Mouse (Mus musculus) lung, postnatal 0 days (tissue): ENCODE measurements around the gene Bcr. TPM values are rescaled to one million over a fixed set of nuclear protein-coding genes. Genes with fewer than 3 reads are reported as not detected.

Source experiments
- ATAC-seq: fragments of 200-750 bp; cut with Nextera tagmentation; 2 replicates; pipeline ENCODE4 v1.8.0; 2017; ENCODE audit warnings: moderate library complexity
- DNase-seq: peaks from one replicate; pipeline ENCODE4 v3.0.0-alpha.2; 2016; ENCODE audit warnings: low spot score
- H3K27ac ChIP-seq: fragments of 300-500 bp; sonication (generic); 2 replicates; pipeline ENCODE4 v1.5.1; 2014; ENCODE audit warnings: antibody characterized with exemption, mild to moderate bottlenecking, low read length, mixed read lengths
- H3K27me3 ChIP-seq: fragments of 300-500 bp; sonication (generic); replicated peaks from 2 replicates; pipeline ENCODE4 v1.6.1; 2014; ENCODE audit warnings: low read length, mixed read lengths; ENCODE audit not compliant: insufficient read depth
- H3K36me3 ChIP-seq: fragments of 300-500 bp; sonication (generic); 2 replicates; pipeline ENCODE4 v1.6.1; 2014; ENCODE audit warnings: low read length, mixed read lengths; ENCODE audit not compliant: insufficient read depth
- H3K4me1 ChIP-seq: fragments of 300-500 bp; sonication (generic); 2 replicates; pipeline ENCODE4 v1.6.1; 2014; ENCODE audit warnings: antibody characterized with exemption, low read depth, low read length, mixed read lengths; ENCODE audit not compliant: insufficient read depth
- H3K4me2 ChIP-seq: fragments of 300-500 bp; sonication (generic); replicated peaks from 2 replicates; pipeline ENCODE4 v1.6.1; 2014; ENCODE audit warnings: low read depth, mild to moderate bottlenecking, low read length, moderate library complexity, mixed read lengths
- H3K4me3 ChIP-seq: fragments of 300-500 bp; sonication (generic); 2 replicates; pipeline ENCODE4 v1.5.1; 2014; ENCODE audit warnings: low read depth, low read length
- H3K9ac ChIP-seq: fragments of 300-500 bp; sonication (generic); replicated peaks from 2 replicates; pipeline ENCODE4 v1.6.1; 2014; ENCODE audit warnings: low read depth, mild to moderate bottlenecking
- H3K9me3 ChIP-seq: fragments of 300-500 bp; sonication (generic); 2 replicates; pipeline ENCODE4 v1.6.1; 2016; ENCODE audit warnings: low read length, mixed read lengths
- CTCF ChIP-seq: IDR thresholded peaks from 2 replicates; pipeline ENCODE4 v1.5.1; 2016; ENCODE audit warnings: antibody characterized with exemption, mild to moderate bottlenecking
- EP300 ChIP-seq: IDR thresholded peaks from 2 replicates; pipeline ENCODE4 v1.6.1; 2016; ENCODE audit warnings: antibody characterized with exemption, mild to moderate bottlenecking, control low read depth
- WGBS: fragments of 180-500 bp; shearing (Covaris S2); extraction: QIAGEN DNeasy Blood & Tissue Kit; methylation state at CpG from one replicate; pipeline ENCODE4 v1.1.7; 2014; 5-methylcytosine and 5-hydroxymethylcytosine counted together
- polyA plus RNA-seq: library from polyadenylated mRNA; unstranded; fragments of >200 nt; fragmentation: Nextera tagmentation; extraction: Ambion mirVana; gene quantifications from 2 replicates; pipeline ENCODE4 v1.2.1, GENCODE M21; 2015

Gene Bcr
- polyA plus RNA-seq, 1 experiment from 2014 or later, result 20.2 TPM

DNA sequence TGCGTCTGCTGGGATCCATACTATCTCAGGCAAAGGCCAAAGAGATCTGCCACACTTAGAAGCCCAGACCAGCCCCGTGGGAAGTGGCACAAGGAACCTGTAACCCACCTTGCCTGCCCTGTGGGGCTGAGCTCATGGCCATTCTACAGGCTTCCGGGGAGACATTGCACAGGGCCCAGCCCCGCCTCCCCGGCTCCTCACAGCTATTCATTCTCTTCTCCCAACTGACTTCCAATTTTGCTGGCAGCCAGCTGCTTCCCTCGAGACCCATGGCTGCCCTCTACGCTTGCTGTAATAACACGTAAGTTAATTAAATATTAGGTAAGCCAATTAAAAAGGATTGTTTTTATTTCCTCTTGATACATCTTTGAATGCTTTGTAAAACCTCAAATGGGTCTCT is 33.9 kb upstream of the Bcr start:
- Histone ChIP-seq H3K36me3 (no peaks in the 10 kb centered on the region), H3K4me3 (no peak overlapping the region), H3K27me3 (no peaks in the 10 kb centered on the region), H3K4me2 (no peak overlapping the region), H3K4me1 (no peaks in the 10 kb centered on the region), H3K9me3 (no peaks in the 10 kb centered on the region), H3K9ac (no peak overlapping the region), H3K27ac (no peak overlapping the region)
- TF ChIP-seq CTCF, result no peak
- no peak for TF ChIP-seq EP300
- 63% methylated on average over 8 of the region's 8 CpGs for WGBS
- ATAC-seq (no peak), DNase-seq (no peak)

DNA sequence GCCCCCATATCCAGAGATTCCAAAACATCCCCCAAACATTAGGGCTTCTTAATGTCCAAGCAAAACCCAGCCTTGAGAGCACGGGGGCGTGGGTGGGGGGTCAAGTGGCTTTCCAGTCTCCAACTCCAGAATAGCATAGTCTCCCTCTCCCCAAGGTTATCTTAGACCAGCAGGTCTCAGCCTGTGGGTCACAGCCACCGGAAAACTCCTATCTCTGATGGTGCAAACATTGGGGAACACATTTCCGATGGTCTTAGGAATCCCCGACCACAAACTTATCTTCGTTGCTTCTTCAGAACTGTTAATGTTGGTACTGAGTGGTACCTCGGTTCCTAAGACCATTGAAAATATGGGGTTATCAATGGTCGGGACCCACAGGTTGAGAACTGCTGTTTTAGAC is 31.6 kb upstream of the Bcr start:
- no peaks in the 10 kb centered on the region for H3K27me3 ChIP-seq
- H3K27ac ChIP-seq, result no peak overlapping the region
- TF ChIP-seq EP300 (no peak), CTCF (no peak)
- ATAC-seq (no peak), DNase-seq (no peak)
- no peak overlapping the region for H3K4me2 ChIP-seq
- WGBS, result 73% methylated on average over 8 of the region's 8 CpGs
- no peaks in the 10 kb centered on the region for H3K4me1 ChIP-seq
- no peaks in the 10 kb centered on the region for H3K36me3 ChIP-seq
- H3K9ac ChIP-seq, result no peak overlapping the region
- no peaks in the 10 kb centered on the region for H3K9me3 ChIP-seq
- no peak overlapping the region for H3K4me3 ChIP-seq

DNA sequence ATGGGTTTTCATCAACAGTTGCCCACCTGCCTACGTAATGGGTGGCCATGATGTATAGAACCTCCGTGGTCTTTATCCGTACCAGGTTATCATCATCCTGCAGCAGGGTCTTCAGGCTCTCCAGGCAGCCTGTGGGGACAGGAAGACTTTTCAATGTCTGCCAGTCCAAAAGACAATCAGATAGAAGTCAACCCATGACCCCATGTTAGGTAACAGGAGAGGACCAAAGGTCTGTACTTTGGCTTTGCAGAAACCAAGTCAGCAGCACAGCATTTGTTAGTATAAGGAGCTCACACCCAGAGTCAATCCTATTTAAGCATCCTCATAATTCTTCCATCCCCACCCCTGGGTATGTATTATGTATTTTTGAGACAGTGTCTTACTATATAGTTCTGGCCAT is 30.7 kb upstream of the Bcr start:
- TF ChIP-seq CTCF (no peak), EP300 (no peak)
- ATAC-seq, result no peak
- H3K9ac ChIP-seq, result no peak overlapping the region
- H3K27ac ChIP-seq, result no peak overlapping the region
- no peak for DNase-seq
- no peaks in the 10 kb centered on the region for H3K36me3 ChIP-seq
- WGBS, result 94% methylated on average over 3 of the region's 3 CpGs
- H3K27me3 ChIP-seq, result no peaks in the 10 kb centered on the region
- H3K4me2 ChIP-seq, result no peak overlapping the region
- H3K4me1 ChIP-seq, result no peaks in the 10 kb centered on the region
- H3K9me3 ChIP-seq, result no peaks in the 10 kb centered on the region
- H3K4me3 ChIP-seq, result no peak overlapping the region

GRCm38 (mm10) chr10:75030234-75030633 is 30.2 kb upstream of the Bcr start:
- no peaks in the 10 kb centered on the region for H3K9me3 ChIP-seq
- H3K4me1 ChIP-seq, result no peaks in the 10 kb centered on the region
- H3K4me2 ChIP-seq, result no peak overlapping the region
- DNase-seq, result no peak
- H3K27me3 ChIP-seq, result no peaks in the 10 kb centered on the region
- H3K27ac ChIP-seq, result no peak overlapping the region
- no peak overlapping the region for H3K4me3 ChIP-seq
- 75% methylated on average over 3 of the region's 3 CpGs for WGBS
- TF ChIP-seq EP300 (no peak), CTCF (no peak)
- no peak overlapping the region for H3K9ac ChIP-seq
- ATAC-seq, result no peak
- H3K36me3 ChIP-seq, result no peaks in the 10 kb centered on the region

DNA sequence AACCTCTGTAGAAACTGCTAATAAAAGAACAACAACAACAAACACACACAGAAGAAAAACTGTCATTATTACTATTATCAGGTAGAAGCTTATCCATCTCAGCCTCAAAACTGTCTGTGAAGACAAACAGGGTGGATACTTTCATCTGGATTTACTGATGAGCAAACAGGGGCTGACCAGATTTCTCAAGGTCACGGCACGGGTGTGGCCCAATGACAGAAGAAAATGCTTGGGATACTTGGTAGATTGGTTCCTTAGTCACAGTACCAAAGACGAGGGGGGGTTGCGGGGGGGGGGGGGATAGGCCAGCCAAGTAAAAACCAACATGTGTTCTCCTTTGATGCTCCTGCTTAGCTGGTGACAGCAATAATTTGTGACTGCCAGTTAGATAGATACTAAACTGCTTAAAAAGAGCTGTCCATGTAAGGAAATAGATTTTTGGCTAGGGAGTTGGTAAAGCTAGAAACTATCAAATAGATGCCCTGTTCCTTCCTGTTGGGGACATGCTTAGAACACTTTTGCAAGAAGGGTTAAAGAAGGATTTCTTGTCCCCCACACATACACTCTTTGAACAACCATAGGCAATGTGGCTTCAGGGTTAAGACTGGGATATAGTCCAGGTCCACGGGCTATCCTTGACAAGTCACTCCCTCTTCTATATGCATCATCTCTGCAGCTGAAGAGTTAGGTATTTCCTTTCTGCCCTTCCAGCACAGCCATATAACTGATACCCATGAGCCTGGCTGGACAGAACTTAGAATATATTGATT is 28.9 kb upstream of the Bcr start:
- DNase-seq (no peak), ATAC-seq (no peak)
- Histone ChIP-seq H3K9me3 (no peaks in the 10 kb centered on the region), H3K36me3 (no peaks in the 10 kb centered on the region), H3K4me2 (no peak overlapping the region), H3K9ac (no peak overlapping the region), H3K27me3 (no peaks in the 10 kb centered on the region), H3K27ac (no peak overlapping the region), H3K4me3 (no peak overlapping the region), H3K4me1 (no peaks in the 10 kb centered on the region)
- TF ChIP-seq EP300 (no peak), CTCF (no peak)
- 55% methylated on average over 5 of the region's 5 CpGs for WGBS

GRCm38 (mm10) chr10:75032395-75032794 is 28.0 kb upstream of the Bcr start, which contains the start of gene Rsph14:
Gene Rsph14 (minus strand): TSS chr10:75032586.
- DNase-seq (peak; percentile 60), ATAC-seq (no peak)
- Histone ChIP-seq H3K27ac (no peak within 1 kb of the TSS), H3K36me3 (no peaks in the 10 kb centered on the region), H3K4me3 (no peak within 1 kb of the TSS), H3K4me1 (no peaks in the 10 kb centered on the region), H3K9ac (no peak within 1 kb of the TSS), H3K4me2 (no peak within 1 kb of the TSS), H3K9me3 (no peaks in the 10 kb centered on the region), H3K27me3 (no peaks in the 10 kb centered on the region)
- 33% methylated on average over 10 of the region's 10 CpGs for WGBS
- TF ChIP-seq CTCF (no peak), EP300 (no peak)
